Mouse (Mus musculus): Measurements from ENCODE around the gene Lhx9. TPM values are rescaled to one million over a fixed set of nuclear protein-coding genes. Genes with fewer than 3 reads are reported as not detected.

Lhx9 gene
- polyA plus RNA-seq, 1 experiment, result 0.05 TPM

DNA sequence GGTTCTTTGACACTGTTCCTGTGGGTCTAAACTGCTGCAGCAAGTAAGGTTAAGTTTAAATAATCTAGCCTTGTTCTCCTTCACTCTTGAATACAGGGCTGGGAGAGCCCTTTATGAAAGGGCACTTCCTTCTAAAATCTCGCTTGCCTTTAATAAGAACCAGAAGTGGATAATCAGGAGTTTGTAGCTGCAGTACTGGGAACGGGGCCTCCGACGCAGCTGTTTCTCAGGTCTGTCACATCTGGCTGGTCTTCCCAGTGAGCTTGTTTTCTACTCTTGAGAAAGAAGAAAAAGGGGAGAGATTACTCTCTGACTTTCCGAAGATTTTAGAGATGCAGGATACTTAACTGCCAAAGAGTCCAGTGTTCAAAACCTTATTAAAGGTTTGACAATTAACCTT lies 64.4 kb downstream of the Lhx9 start:
- H3K4me3 ChIP-seq (ENCODE audit: extremely low read depth, insufficient read depth, insufficient read length), result no peak overlapping the region
- WGBS, result 89% methylated on average over 5 of the region's 5 CpGs

More for the DNA sequence above, 64.4 kb downstream of the Lhx9 start:
- no peak overlapping the region for H3K27ac ChIP-seq (ENCODE audit: insufficient read depth, low read length)
- TF ChIP-seq CTCF (IDR thresholded peaks at IDR 0.05; ENCODE audit: extremely low read depth, insufficient read depth, insufficient read length, insufficient replicate concordance) (no peak), POLR2A (IDR thresholded peaks at IDR 0.05; ENCODE audit: low read depth, low read length) (no peak)
- no peaks in the 10 kb centered on the region for H3K27me3 ChIP-seq (ENCODE audit: control insufficient read depth, insufficient read depth, low read length)
- H3K4me1 ChIP-seq (ENCODE audit: control insufficient read depth, insufficient read depth, insufficient read length), result peaks cover 2% of the 10 kb centered on the region; the same call in 1 of the 2 replicates
- DNase-seq (ENCODE audit: low read depth in 1 of 2, low spot score in 2 of 2), result no peak
- no peaks in the 10 kb centered on the region for H3K36me3 ChIP-seq (ENCODE audit: control insufficient read depth, insufficient read depth, low read length)

Other genes starting within 250 kb of the Lhx9 start
- 6.5 and 9.2 TPM in 2 replicates for gene Nek7, start 228.4 kb downstream of the Lhx9 start, polyA plus RNA-seq (2012; rRNA removed)
- gene 2310009B15Rik, start 8.3 kb upstream of the Lhx9 start, polyA plus RNA-seq (2012; rRNA removed), result 15.3 and 21.2 TPM in 2 replicates
- 11.8 and 13.2 TPM in 2 replicates for gene Dennd1b, start 114.9 kb upstream of the Lhx9 start, polyA plus RNA-seq (2012; rRNA removed)